Mouse (Mus musculus) intestine, embryonic 15.5 days (tissue): ENCODE data around the gene Prpsap1. TPM values are rescaled to one million over a fixed set of nuclear protein-coding genes. Genes with fewer than 3 reads are reported as not detected.

Experiments
- ATAC-seq: fragments of 200-750 bp; cut with Nextera tagmentation; 2 replicates; pipeline ENCODE4 v1.8.0; 2017; ENCODE audit warnings: moderate TSS enrichment, moderate library complexity
- H3K27ac ChIP-seq: fragments of 300-500 bp; sonication (generic); 2 replicates; pipeline ENCODE4 v1.5.1; 2015; ENCODE audit warnings: mild to moderate bottlenecking, inconsistent platforms
- H3K27me3 ChIP-seq: fragments of 300-500 bp; sonication (generic); replicated peaks from 2 replicates; pipeline ENCODE4 v1.6.1; 2015; ENCODE audit warnings: inconsistent platforms
- H3K36me3 ChIP-seq: fragments of 300-500 bp; sonication (generic); 2 replicates; pipeline ENCODE4 v1.6.1; 2015; ENCODE audit warnings: inconsistent platforms
- H3K4me1 ChIP-seq: fragments of 300-500 bp; sonication (generic); replicated peaks from 2 replicates; pipeline ENCODE4 v1.6.1; 2015; ENCODE audit warnings: inconsistent platforms
- H3K4me2 ChIP-seq: fragments of 300-500 bp; sonication (generic); replicated peaks from 2 replicates; pipeline ENCODE4 v1.6.1; 2015; ENCODE audit warnings: mild to moderate bottlenecking, inconsistent platforms
- H3K4me3 ChIP-seq: fragments of 300-500 bp; sonication (generic); replicated peaks from 2 replicates; pipeline ENCODE4 v1.5.1; 2015; ENCODE audit warnings: inconsistent platforms
- H3K9ac ChIP-seq: fragments of 300-500 bp; sonication (generic); 2 replicates; pipeline ENCODE4 v1.6.1; 2015; ENCODE audit warnings: inconsistent platforms
- H3K9me3 ChIP-seq: fragments of 300-500 bp; sonication (generic); 2 replicates; pipeline ENCODE4 v1.6.1; 2016; ENCODE audit warnings: inconsistent platforms
- WGBS: fragments of 180-500 bp; shearing (Covaris S2); methylation state at CpG from one replicate; pipeline ENCODE4 v1.1.7; 2015; 5-methylcytosine and 5-hydroxymethylcytosine counted together
- polyA plus RNA-seq: library from polyadenylated mRNA; unstranded; fragments of >200 nt; fragmentation: Nextera tagmentation; extraction: Ambion mirVana; gene quantifications from 2 replicates; pipeline ENCODE4 v1.2.1, GENCODE M21; 2015

Prpsap1 gene
- polyA plus RNA-seq, 1 experiment from 2014 or later: 210 TPM

GRCm38 (mm10) chr11:116435992-116436724 lies 57.8 kb downstream of the Prpsap1 start:
- Histone ChIP-seq H3K9me3 (no peaks in the 10 kb centered on the region), H3K27ac (peak overlapping the region; percentile 70), H3K4me2 (peak overlapping the region; percentile 71), H3K4me3 (peak overlapping the region; percentile 73), H3K36me3 (peaks cover 23% of the 10 kb centered on the region), H3K4me1 (peaks cover 30% of the 10 kb centered on the region), H3K27me3 (no peaks in the 10 kb centered on the region), H3K9ac (peak overlapping the region; percentile 36)
- 47% methylated on average over 5 of the region's 5 CpGs for WGBS
- ATAC-seq: no peak

DNA sequence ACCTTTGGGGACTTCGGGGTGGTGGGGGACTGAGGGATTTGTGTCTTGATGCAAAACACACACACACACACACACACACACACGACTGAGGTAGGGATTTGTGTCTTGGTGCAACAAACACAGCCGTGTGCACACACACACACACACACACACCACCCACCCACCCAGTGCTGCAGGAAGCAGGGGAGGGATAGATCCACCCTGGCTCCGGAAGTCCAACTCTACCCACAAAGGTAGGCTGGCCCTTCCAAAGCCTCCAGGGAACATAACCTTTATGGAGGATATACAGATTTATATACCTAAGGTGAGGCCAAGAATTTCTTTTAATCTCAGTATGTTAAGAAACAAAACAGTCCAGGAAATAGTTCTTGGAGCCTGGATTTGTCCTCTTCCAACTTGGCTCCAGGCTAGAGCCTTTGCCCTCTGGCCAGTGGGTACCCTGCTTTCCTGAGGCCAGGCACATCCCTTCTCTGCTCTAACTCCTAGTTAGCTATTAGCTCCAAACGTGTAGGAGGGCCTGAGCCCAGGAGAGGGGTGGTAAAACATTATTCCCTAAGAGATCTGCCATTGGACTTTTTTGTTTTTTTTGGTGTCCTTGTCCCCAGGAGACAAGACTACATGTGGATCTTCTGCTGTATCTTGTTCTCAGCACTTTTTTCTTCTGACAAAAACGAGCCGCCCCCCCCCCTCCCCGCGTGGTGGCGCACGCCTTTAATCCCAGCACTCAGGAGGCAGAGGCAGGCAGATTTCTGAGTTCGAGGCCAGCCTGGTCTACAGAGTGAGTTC lies 58.8 kb downstream of the Prpsap1 start:
- Histone ChIP-seq H3K4me3 (peak overlapping the region; percentile 73), H3K27me3 (no peaks in the 10 kb centered on the region), H3K9ac (peak overlapping the region; percentile 88), H3K4me1 (peaks cover 32% of the 10 kb centered on the region), H3K4me2 (peak overlapping the region; percentile 71), H3K27ac (peak overlapping the region; percentile 94), H3K9me3 (no peaks in the 10 kb centered on the region), H3K36me3 (peaks cover 23% of the 10 kb centered on the region)
- ATAC-seq: no peak
- WGBS: 43% methylated on average over 12 of the region's 12 CpGs

DNA sequence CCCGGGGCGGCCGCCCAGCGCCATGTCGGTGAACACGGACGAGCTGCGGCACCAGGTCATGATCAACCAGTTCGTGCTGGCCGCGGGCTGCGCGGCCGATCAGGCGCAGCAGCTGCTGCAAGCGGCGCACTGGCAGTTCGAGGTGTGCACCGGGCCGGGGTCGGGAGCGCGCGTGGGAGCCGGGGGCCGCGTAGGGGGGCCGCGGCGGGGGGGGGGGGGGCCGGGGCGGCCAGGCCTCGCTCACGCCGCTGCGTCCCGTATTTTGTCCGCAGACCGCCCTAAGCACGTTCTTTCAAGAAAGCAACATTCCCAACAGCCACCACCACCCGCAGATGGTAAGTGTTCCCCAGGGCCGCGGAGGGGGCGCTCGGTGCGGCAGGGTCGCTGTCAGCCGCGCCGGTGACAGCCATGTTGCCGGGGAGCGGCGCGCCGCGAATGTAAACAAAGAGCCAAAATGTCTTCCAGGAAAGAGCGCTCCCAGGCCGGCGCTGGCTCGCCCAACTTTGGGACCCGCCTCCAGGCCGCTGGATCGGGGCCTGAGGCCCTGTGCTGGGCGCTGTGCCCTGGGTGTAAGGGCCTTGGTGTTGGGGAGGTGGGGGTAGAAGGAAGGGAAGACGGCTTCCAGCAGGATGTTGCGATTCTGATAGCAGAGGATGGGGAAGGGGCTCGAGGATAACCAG lies 59.6 kb downstream of the Prpsap1 start:
- Histone ChIP-seq H3K27ac (peak overlapping the region; percentile 94), H3K9ac (peak overlapping the region; percentile 88), H3K4me1 (peaks cover 27% of the 10 kb centered on the region), H3K27me3 (no peaks in the 10 kb centered on the region), H3K4me3 (peak overlapping the region; percentile 73), H3K4me2 (peak overlapping the region; percentile 71), H3K36me3 (peaks cover 20% of the 10 kb centered on the region), H3K9me3 (no peaks in the 10 kb centered on the region)
- under 1% methylated on average over 41 of the region's 67 CpGs for WGBS
- ATAC-seq: 0 out of 2 replicates have a peak, but pooled peaks have one; percentile 1

DNA sequence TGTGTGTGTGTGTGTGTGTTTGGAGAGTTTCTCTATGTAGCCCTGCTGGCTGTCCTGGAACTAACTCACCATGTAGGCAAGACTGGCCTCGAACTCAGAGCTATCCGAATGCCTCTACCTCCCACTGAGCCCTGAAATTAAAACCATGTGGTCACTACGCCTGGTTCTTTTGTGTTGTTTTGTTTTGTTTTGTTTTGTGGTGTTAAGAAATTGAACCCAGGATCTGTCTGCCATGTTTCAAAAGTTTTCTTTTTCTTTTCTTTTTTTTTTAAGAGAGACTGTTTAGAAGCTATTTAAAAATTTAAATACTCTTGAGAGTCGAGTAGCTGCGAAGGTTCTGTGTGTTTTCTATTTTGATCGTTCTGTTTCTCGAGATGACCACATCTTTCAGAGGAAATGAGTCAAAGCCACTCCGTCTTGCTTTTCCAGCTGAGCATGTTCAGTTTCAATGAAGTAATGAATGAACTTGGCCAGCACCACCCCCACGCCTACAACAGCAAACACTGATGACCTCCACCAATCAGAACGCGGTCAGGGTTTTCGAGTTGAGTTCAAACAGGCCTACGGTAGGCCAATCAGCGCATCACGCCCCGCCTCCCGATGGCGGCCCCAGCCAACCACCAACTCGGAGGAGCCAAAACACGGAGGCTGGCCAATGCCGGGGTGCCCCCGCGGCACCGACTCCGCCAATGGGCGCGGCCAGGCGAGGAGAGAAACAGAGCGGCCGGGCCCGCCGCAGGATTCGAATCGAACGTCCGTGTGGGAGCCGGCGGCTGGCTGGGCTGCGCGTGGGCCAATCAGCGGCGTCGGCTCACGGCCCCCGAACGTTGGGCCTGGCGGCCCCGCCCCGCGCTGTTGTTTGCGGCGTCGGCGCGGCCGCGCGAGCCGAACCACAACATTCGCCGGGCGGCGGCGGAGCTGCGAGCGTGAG lies 60.4 kb downstream of the Prpsap1 start, which contains the start of gene Ubald2:
TSS of gene Ubald2 (plus strand) at position 739 of the 931 bp plus-strand sequence.
- no peaks in the 10 kb centered on the region for H3K9me3 ChIP-seq
- H3K4me1 ChIP-seq: peaks cover 24% of the 10 kb centered on the region
- no peaks in the 10 kb centered on the region for H3K27me3 ChIP-seq
- H3K27ac ChIP-seq: peak within 1 kb of the TSS; percentile 94
- ATAC-seq: peak; percentile 90
- 4% methylated on average over 58 of the region's 66 CpGs for WGBS
- H3K9ac ChIP-seq: peak within 1 kb of the TSS; percentile 88
- peak within 1 kb of the TSS; percentile 71 for H3K4me2 ChIP-seq
- H3K36me3 ChIP-seq: peaks cover 16% of the 10 kb centered on the region
- peak within 1 kb of the TSS; percentile 73 for H3K4me3 ChIP-seq

DNA sequence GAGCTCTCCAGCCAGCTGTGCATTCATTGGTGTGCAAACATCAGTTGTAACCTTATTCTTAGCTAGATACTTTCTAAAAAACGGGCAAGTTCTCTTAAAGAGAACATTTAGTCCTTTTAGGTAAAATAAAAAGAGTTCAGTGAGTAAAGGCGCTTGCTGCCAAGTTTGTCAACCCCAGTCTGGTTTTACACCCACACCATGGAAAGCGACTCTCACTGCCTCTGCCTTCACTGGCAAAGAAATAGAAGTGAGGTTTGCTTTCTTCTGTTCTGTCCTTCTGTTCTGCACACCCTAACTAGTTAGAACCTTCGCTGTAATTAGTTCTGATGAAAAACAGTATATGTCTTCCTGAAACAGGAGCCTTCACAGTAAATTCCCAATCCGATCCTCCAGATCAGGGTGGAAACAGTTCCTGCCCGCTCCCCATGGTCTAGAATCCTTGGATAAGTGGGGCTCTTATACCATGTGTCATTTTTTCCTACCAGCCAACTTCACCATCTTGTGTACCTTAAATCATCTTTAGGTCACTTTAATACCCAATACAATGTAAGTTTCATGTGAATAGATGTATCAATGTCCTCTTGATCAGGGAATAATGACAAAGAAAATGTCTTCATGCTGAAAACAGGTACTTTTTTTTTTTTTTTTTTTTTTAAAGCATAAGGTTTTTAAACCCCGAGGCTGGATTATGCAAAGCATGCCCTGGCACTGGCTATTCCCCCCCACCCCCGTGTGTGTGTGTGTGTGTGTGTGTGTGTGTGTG lies 61.2 kb downstream of the Prpsap1 start:
- Histone ChIP-seq H3K36me3 (peaks cover 16% of the 10 kb centered on the region), H3K27me3 (no peaks in the 10 kb centered on the region), H3K4me2 (no peak overlapping the region), H3K4me1 (peaks cover 24% of the 10 kb centered on the region), H3K9ac (no peak overlapping the region), H3K27ac (peak overlapping the region; percentile 90), H3K9me3 (no peaks in the 10 kb centered on the region), H3K4me3 (no peak overlapping the region)
- no peak for ATAC-seq
- 66% methylated on average over 8 of the region's 8 CpGs for WGBS

DNA sequence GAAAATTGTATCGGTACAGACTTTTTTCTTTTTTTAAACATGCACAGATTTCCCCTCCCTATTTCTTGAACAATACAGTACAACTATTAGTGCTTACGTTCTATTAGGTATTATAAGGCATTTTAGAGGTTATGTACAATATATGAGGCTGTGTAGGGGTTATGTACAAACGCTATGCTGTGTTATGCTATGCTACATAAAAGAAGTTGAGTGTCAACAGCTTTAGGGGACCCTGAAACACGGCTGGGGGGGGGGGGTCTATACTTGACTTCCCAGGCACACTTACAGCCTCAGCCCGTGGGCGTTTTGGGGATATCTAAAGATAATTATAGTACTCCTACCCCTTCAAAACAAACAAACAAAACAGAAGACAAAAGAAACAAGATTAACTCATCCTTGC lies 61.9 kb downstream of the Prpsap1 start:
- no peaks in the 10 kb centered on the region for H3K9me3 ChIP-seq
- H3K4me1 ChIP-seq: peaks cover 20% of the 10 kb centered on the region
- no peak overlapping the region for H3K9ac ChIP-seq
- H3K4me3 ChIP-seq: no peak overlapping the region
- WGBS: 54% methylated on average over 6 of the region's 6 CpGs
- peaks cover 10% of the 10 kb centered on the region for H3K36me3 ChIP-seq
- no peak for ATAC-seq
- peak overlapping the region; percentile 46 for H3K4me2 ChIP-seq
- peak overlapping the region; percentile 90 for H3K27ac ChIP-seq
- H3K27me3 ChIP-seq: no peaks in the 10 kb centered on the region

DNA sequence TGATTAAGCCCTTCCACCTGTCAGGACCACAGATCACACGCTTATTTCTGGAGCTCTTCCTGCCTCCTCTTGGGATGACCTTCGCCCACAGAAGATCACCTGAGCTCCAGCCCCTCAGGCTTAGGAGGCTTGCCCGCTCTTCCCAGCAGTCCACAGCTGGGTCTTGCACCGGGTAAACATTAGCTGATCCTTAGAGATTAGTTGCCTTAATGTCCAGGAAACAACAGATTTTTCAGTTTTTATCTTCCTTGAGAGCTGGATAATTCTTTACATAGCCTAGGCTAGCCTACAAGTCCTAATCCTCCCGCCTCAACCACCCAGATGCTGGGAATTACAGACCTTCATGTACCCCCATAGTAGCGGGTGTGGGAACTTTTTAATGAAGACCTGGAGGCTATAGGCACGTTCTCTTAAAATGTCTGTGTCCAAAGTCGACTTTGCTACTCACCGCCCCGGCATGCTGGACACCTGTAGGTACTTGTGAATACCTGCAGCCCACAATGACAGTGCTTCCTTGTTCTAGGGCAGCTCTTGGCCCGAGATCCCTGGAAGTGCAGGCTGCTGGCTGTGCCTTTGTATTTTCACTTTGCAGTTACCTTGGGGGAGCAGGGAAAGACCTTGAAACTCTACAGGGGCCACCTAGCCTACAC lies 62.4 kb downstream of the Prpsap1 start:
- Histone ChIP-seq H3K9me3 (no peaks in the 10 kb centered on the region), H3K4me1 (peaks cover 14% of the 10 kb centered on the region), H3K4me3 (peak overlapping the region; percentile 2; the same call in 1 of the 2 replicates), H3K27me3 (no peaks in the 10 kb centered on the region), H3K27ac (peak overlapping the region; percentile 90), H3K4me2 (peak overlapping the region; percentile 46), H3K9ac (no peak overlapping the region), H3K36me3 (0 out of 2 replicates have a peak, but pooled peaks cover 5% of the 10 kb centered on the region)
- WGBS: 43% methylated on average over 11 of the region's 11 CpGs
- peak; percentile 48 for ATAC-seq

DNA sequence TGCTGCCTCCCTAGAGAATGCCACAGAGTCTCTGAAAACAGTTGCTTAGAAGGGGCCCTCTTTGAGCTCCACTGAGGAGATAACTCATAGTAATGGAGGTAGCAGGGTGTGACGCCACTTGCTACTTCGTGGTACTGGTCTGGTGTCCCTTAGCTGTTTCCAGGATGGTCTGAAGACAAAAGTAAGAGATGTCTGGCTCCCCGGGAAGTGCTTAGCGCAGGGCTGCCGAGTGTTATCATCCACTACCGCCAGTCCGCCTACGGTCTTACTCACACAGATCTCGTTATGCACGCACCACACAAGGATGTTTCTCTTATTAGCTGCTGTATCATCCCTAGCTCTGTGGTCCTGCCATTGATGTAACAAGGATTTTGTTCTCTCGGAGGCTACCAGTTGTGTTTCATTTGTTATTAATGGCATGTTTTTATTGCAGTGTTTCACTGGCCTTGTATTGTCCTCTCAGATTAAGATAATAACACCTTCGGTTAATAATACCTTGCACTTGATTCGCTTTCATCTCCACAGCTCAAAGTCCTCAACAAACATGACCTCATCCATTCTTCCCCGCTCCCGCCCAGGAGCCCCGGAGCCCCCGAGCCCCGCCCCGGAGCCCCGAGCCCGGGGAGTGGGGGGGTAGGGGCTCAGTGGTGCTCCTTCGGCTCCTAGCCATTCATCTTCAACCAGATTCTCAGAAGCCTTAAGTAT lies 63.1 kb downstream of the Prpsap1 start:
- 0 out of 2 replicates have a peak, but pooled peaks cover 2% of the 10 kb centered on the region for H3K36me3 ChIP-seq
- no peaks in the 10 kb centered on the region for H3K27me3 ChIP-seq
- WGBS: 27% methylated on average over 22 of the region's 22 CpGs
- H3K9ac ChIP-seq: no peak overlapping the region
- peak overlapping the region; percentile 46 for H3K4me2 ChIP-seq
- H3K4me1 ChIP-seq: peaks cover 8% of the 10 kb centered on the region
- H3K4me3 ChIP-seq: no peak overlapping the region
- no peaks in the 10 kb centered on the region for H3K9me3 ChIP-seq
- peak overlapping the region; percentile 90 for H3K27ac ChIP-seq
- peak; percentile 9 for ATAC-seq

GRCm38 (mm10) chr11:116429862-116430613 lies 64.0 kb downstream of the Prpsap1 start:
- H3K27me3 ChIP-seq: no peaks in the 10 kb centered on the region
- 66% methylated on average over 9 of the region's 9 CpGs for WGBS
- no peaks in the 10 kb centered on the region for H3K9me3 ChIP-seq
- no peak overlapping the region for H3K4me3 ChIP-seq
- H3K4me2 ChIP-seq: peak overlapping the region; percentile 46; the same call in 1 of the 2 replicates
- H3K9ac ChIP-seq: peak overlapping the region; percentile 15; the same call in 1 of the 2 replicates
- H3K27ac ChIP-seq: peak overlapping the region; percentile 90
- no peak for ATAC-seq
- H3K36me3 ChIP-seq: no peaks in the 10 kb centered on the region
- H3K4me1 ChIP-seq: peaks cover 4% of the 10 kb centered on the region; the same call in 1 of the 2 replicates
